Mouse (Mus musculus): Measurements from ENCODE around the gene Fut1.
"Not testable (repeated sequence)": the region's sequence is repeated elsewhere in the genome, so short reads cannot be mapped to it uniquely, and the experiment has no call there.

Fut1 gene

GRCm38 (mm10) chr7:45640191-45640957, 23.3 kb downstream of the Fut1 start:
- no peak for DNase-seq

- peak; percentile 43 for DNase-seq
Observed at GRCm38 (mm10) chr7:45641391-45642040, 24.4 kb downstream of the Fut1 start.

- no peak for DNase-seq
Observed at GRCm38 (mm10) chr7:45642083-45642482, 25.0 kb downstream of the Fut1 start.

GRCm38 (mm10) chr7:45642503-45643255, 25.6 kb downstream of the Fut1 start:
- DNase-seq: no peak

GRCm38 (mm10) chr7:45643441-45644178, 26.5 kb downstream of the Fut1 start:
- DNase-seq: peak; percentile 92

GRCm38 (mm10) chr7:45644183-45644582, 27.1 kb downstream of the Fut1 start:
- DNase-seq: no peak

- DNase-seq: no peak
Observed at GRCm38 (mm10) chr7:45644872-45645590, 27.9 kb downstream of the Fut1 start.

GRCm38 (mm10) chr7:45645591-45645971, 28.5 kb downstream of the Fut1 start:
- DNase-seq: no peak

- DNase-seq: no peak
Observed at GRCm38 (mm10) chr7:45646671-45647070, 29.6 kb downstream of the Fut1 start.

- DNase-seq: no peak
Observed at GRCm38 (mm10) chr7:45649351-45649750, 32.3 kb downstream of the Fut1 start.

- DNase-seq: not testable (repeated sequence)
Observed at GRCm38 (mm10) chr7:45650484-45650883, 33.4 kb downstream of the Fut1 start.

- no peak for DNase-seq
Observed at GRCm38 (mm10) chr7:45654424-45655047, 37.4 kb downstream of the Fut1 start.

- DNase-seq: no peak
Observed at GRCm38 (mm10) chr7:45660746-45661478, 43.8 kb downstream of the Fut1 start.

GRCm38 (mm10) chr7:45661702-45662101, 44.6 kb downstream of the Fut1 start:
- not testable (repeated sequence) for DNase-seq

GRCm38 (mm10) chr7:45665303-45666138, 48.4 kb downstream of the Fut1 start:
- DNase-seq: no peak

- no peak for DNase-seq
Observed at GRCm38 (mm10) chr7:45666161-45666560, 49.1 kb downstream of the Fut1 start, which contains the start of gene Fut2. Fut2 (minus strand) TSS chr7:45666394.

GRCm38 (mm10) chr7:45667761-45668160, 50.7 kb downstream of the Fut1 start:
- no peak for DNase-seq

- DNase-seq: no peak
Observed at GRCm38 (mm10) chr7:45668921-45669320, 51.8 kb downstream of the Fut1 start.
